Mouse (Mus musculus) cortical plate, adult 2 months (tissue): ENCODE measurements around the gene Fat3.

Source experiments
- CTCF ChIP-seq: fragments of 200-500 bp; IDR thresholded peaks from 2 replicates; pipeline ENCODE4 v1.5.1; 2011; ENCODE audit warnings: mild to moderate bottlenecking, control low read depth, low read length; ENCODE audit not compliant: insufficient read depth; ENCODE audit errors: extremely low read depth
- POLR2A ChIP-seq: fragments of 200-500 bp; IDR thresholded peaks from 2 replicates; pipeline ENCODE4 v1.6.1; 2011; ENCODE audit warnings: mild to moderate bottlenecking, low read length, control low read depth; ENCODE audit not compliant: insufficient read depth; ENCODE audit errors: extremely low read depth

GRCm38 (mm10) chr9:16283033-16283432, 218.1 kb downstream of the Fat3 start:
- TF ChIP-seq CTCF: no peak
- TF ChIP-seq POLR2A: no peak
